Mouse (Mus musculus) lung, embryonic 16.5 days (tissue): Measurements from ENCODE around the gene Gm17334. TPM values are rescaled to one million over a fixed set of nuclear protein-coding genes. Genes with fewer than 3 reads are reported as not detected.

Experiments used
- ATAC-seq: fragments of 200-750 bp; cut with Nextera tagmentation; 2 replicates; pipeline ENCODE4 v1.8.0; 2017; ENCODE audit warnings: low read depth, mild to moderate bottlenecking, moderate library complexity
- H3K27ac ChIP-seq: fragments of 300-500 bp; sonication (generic); 2 replicates; pipeline ENCODE4 v1.5.1; 2014; ENCODE audit warnings: mild to moderate bottlenecking, control low read depth, low read length
- H3K27me3 ChIP-seq: fragments of 300-500 bp; sonication (generic); 2 replicates; pipeline ENCODE4 v1.6.1; 2014; ENCODE audit warnings: low read depth, low read length, mixed read lengths; ENCODE audit not compliant: control insufficient read depth, insufficient read depth
- H3K36me3 ChIP-seq: fragments of 300-500 bp; sonication (generic); 2 replicates; pipeline ENCODE4 v1.6.1; 2014; ENCODE audit warnings: low read length; ENCODE audit not compliant: control insufficient read depth, insufficient read depth
- H3K4me1 ChIP-seq: fragments of 300-500 bp; sonication (generic); replicated peaks from 2 replicates; pipeline ENCODE4 v1.6.1; 2014; ENCODE audit warnings: low read length, mixed read lengths; ENCODE audit not compliant: control insufficient read depth, insufficient read depth
- H3K4me2 ChIP-seq: fragments of 300-500 bp; sonication (generic); 2 replicates; pipeline ENCODE4 v1.6.1; 2014; ENCODE audit warnings: low read depth, low read length, control low read depth
- H3K4me3 ChIP-seq: fragments of 300-500 bp; sonication (generic); 2 replicates; pipeline ENCODE4 v1.5.1; 2014; ENCODE audit warnings: mild to moderate bottlenecking, low read length, control low read depth
- H3K9ac ChIP-seq: fragments of 300-500 bp; sonication (generic); 2 replicates; pipeline ENCODE4 v1.6.1; 2014; ENCODE audit warnings: low read length, control low read depth
- H3K9me3 ChIP-seq: fragments of 300-500 bp; sonication (generic); 2 replicates; pipeline ENCODE4 v1.6.1; 2016; ENCODE audit warnings: low read length; ENCODE audit not compliant: control insufficient read depth
- WGBS: fragments of 180-500 bp; shearing (Covaris S2); extraction: QIAGEN DNeasy Blood & Tissue Kit; methylation state at CpG from one replicate; pipeline ENCODE4 v1.1.7; 2014; 5-methylcytosine and 5-hydroxymethylcytosine counted together
- polyA plus RNA-seq: library from polyadenylated mRNA; unstranded; fragments of >200 nt; fragmentation: Nextera tagmentation; extraction: Ambion mirVana; gene quantifications from 2 replicates; pipeline ENCODE4 v1.2.1, GENCODE M21; 2015

Gm17334 gene
- polyA plus RNA-seq = 0.24 and 0.39 TPM in 2 replicates

- WGBS = 85% methylated on average over 5 of the region's 5 CpGs
- Histone ChIP-seq H3K27me3 (no peaks in the 10 kb centered on the region), H3K27ac (no peak within 1 kb of the TSS), H3K9me3 (no peaks in the 10 kb centered on the region), H3K4me1 (peaks cover 12% of the 10 kb centered on the region), H3K4me2 (no peak within 1 kb of the TSS), H3K9ac (no peak within 1 kb of the TSS), H3K4me3 (no peak within 1 kb of the TSS), H3K36me3 (peaks cover 6% of the 10 kb centered on the region)
- ATAC-seq = no peak
These were observed at the start of gene Gm17334 for GRCm38 (mm10) chr11:53773087-53773486. TSS of gene Gm17334 (minus strand) at chr11:53773187.

GRCm38 (mm10) chr11:53821945-53822338, 49.0 kb upstream of the Gm17334 start:
- Histone ChIP-seq H3K4me2 (no peak overlapping the region), H3K36me3 (no peaks in the 10 kb centered on the region), H3K4me1 (no peaks in the 10 kb centered on the region), H3K9me3 (no peaks in the 10 kb centered on the region), H3K27me3 (no peaks in the 10 kb centered on the region), H3K27ac (no peak overlapping the region), H3K4me3 (no peak overlapping the region), H3K9ac (no peak overlapping the region)
- ATAC-seq = no peak
- 86% methylated on average over 3 of the region's 3 CpGs for WGBS

- ATAC-seq = no peak
- no peak overlapping the region for H3K9ac ChIP-seq
- no peaks in the 10 kb centered on the region for H3K4me1 ChIP-seq
- H3K27me3 ChIP-seq = no peaks in the 10 kb centered on the region
- H3K4me3 ChIP-seq = no peak overlapping the region
- H3K36me3 ChIP-seq = no peaks in the 10 kb centered on the region
- WGBS = 78% methylated on average over 11 of the region's 11 CpGs
- no peak overlapping the region for H3K4me2 ChIP-seq
- H3K9me3 ChIP-seq = no peaks in the 10 kb centered on the region
- H3K27ac ChIP-seq = no peak overlapping the region
These were observed 48.4 kb upstream of the Gm17334 start for GRCm38 (mm10) chr11:53821230-53821944.

GRCm38 (mm10) chr11:53820516-53821170, 47.7 kb upstream of the Gm17334 start:
- Histone ChIP-seq H3K27me3 (no peaks in the 10 kb centered on the region), H3K9ac (no peak overlapping the region), H3K4me2 (no peak overlapping the region), H3K27ac (no peak overlapping the region), H3K9me3 (no peaks in the 10 kb centered on the region), H3K36me3 (no peaks in the 10 kb centered on the region), H3K4me1 (no peaks in the 10 kb centered on the region), H3K4me3 (no peak overlapping the region)
- WGBS = 76% methylated on average over 13 of the region's 13 CpGs
- no peak for ATAC-seq

- no peak for ATAC-seq
- no peak overlapping the region for H3K9ac ChIP-seq
- H3K27me3 ChIP-seq = no peaks in the 10 kb centered on the region
- no peak overlapping the region for H3K4me2 ChIP-seq
- H3K4me1 ChIP-seq = no peaks in the 10 kb centered on the region
- 85% methylated on average over 6 of the region's 6 CpGs for WGBS
- H3K4me3 ChIP-seq = no peak overlapping the region
- H3K9me3 ChIP-seq = no peaks in the 10 kb centered on the region
- no peak overlapping the region for H3K27ac ChIP-seq
- H3K36me3 ChIP-seq = no peaks in the 10 kb centered on the region
These were observed 46.5 kb upstream of the Gm17334 start for GRCm38 (mm10) chr11:53819511-53819910.

- no peaks in the 10 kb centered on the region for H3K27me3 ChIP-seq
- no peak overlapping the region for H3K27ac ChIP-seq
- no peak overlapping the region for H3K9ac ChIP-seq
- H3K4me3 ChIP-seq = no peak overlapping the region
- no peak overlapping the region for H3K4me2 ChIP-seq
- H3K36me3 ChIP-seq = no peaks in the 10 kb centered on the region
- no peaks in the 10 kb centered on the region for H3K9me3 ChIP-seq
- no peaks in the 10 kb centered on the region for H3K4me1 ChIP-seq
- peak; percentile 38 for ATAC-seq
- WGBS = 43% methylated on average over 6 of the region's 6 CpGs
These were observed 45.8 kb upstream of the Gm17334 start for GRCm38 (mm10) chr11:53818794-53819193.

GRCm38 (mm10) chr11:53816841-53817375, 43.9 kb upstream of the Gm17334 start:
- Histone ChIP-seq H3K27ac (no peak overlapping the region), H3K9me3 (no peaks in the 10 kb centered on the region), H3K36me3 (no peaks in the 10 kb centered on the region), H3K27me3 (no peaks in the 10 kb centered on the region), H3K9ac (no peak overlapping the region), H3K4me1 (no peaks in the 10 kb centered on the region), H3K4me2 (no peak overlapping the region), H3K4me3 (no peak overlapping the region)
- no peak for ATAC-seq
- 91% methylated on average over 5 of the region's 5 CpGs for WGBS

- H3K4me3 ChIP-seq = no peak overlapping the region
- H3K4me2 ChIP-seq = no peak overlapping the region
- no peak overlapping the region for H3K9ac ChIP-seq
- no peaks in the 10 kb centered on the region for H3K36me3 ChIP-seq
- H3K4me1 ChIP-seq = peaks cover 9% of the 10 kb centered on the region; the same call in 1 of the 2 replicates
- 46% methylated on average over 3 of the region's 3 CpGs for WGBS
- no peaks in the 10 kb centered on the region for H3K27me3 ChIP-seq
- ATAC-seq = no peak
- H3K27ac ChIP-seq = no peak overlapping the region
- H3K9me3 ChIP-seq = no peaks in the 10 kb centered on the region
These were observed 41.8 kb upstream of the Gm17334 start for GRCm38 (mm10) chr11:53814810-53815209.

- WGBS = 79% methylated on average over 16 of the region's 16 CpGs
- Histone ChIP-seq H3K27ac (no peak overlapping the region), H3K9me3 (no peaks in the 10 kb centered on the region), H3K4me2 (no peak overlapping the region), H3K27me3 (no peaks in the 10 kb centered on the region), H3K9ac (no peak overlapping the region), H3K36me3 (no peaks in the 10 kb centered on the region), H3K4me1 (peaks cover 9% of the 10 kb centered on the region; the same call in 1 of the 2 replicates), H3K4me3 (no peak overlapping the region)
- ATAC-seq = no peak
These were observed 40.2 kb upstream of the Gm17334 start for GRCm38 (mm10) chr11:53813001-53813868.
